Mouse (Mus musculus): ENCODE results near the gene Traf7. TPM values are rescaled to one million over a fixed set of nuclear protein-coding genes. Genes with fewer than 3 reads are reported as not detected.
A peak's percentile ranks its signal among the peaks of the same experiment; 100 is the strongest.

The Traf7 gene
- polyA plus RNA-seq, 1 experiment from 2014 or later, result 42.6 TPM

DNA sequence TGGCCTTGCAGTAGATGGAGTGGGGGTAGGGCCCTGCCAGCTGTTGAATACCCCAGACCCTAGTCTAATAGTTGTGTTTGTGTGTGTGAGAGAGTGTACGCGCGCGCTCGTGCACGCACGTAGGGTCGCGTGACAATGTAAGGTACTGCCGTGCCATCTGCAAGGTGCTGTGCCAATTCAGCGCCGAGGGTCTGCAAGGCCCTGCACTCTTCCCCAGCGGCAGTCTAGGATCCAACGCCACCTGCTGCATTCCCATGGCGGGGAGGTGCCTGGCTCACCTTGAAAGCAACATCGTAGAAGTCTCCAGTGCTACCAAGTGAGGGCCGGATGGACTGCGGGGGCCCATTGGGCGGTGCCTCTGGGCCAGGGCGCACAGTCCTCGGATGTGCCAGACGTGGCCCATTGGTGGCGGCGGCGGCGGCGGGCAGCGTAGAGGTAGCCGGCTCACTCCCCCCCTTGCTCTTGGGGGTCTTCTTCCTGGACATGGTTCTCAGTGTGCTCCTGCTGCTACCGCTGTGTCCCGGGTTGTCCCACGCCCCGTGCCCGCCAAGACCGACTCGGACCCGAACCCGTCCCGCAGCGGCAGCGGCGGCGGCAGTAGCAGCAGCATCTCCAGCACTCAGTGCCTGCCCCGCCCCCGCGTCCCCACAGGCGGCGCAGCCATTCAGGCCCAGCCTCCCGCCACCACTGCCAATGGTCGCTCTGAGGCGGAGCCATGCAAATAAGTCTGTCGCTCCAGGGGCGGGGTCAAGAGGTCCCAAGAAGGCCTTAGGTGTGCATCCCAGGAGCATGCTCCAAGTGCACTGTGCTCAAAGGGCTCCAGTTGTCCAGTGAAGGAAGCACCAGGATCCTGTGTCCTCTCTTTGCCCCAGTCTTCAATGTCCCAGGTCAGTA is 5.6 kb upstream of the Traf7 start:
- WGBS, result 12% methylated on average over 51 of the region's 53 CpGs
- TF ChIP-seq EP300 (optimal IDR thresholded peaks at IDR 0.05) (no peak), CTCF (IDR thresholded peaks at IDR 0.05; ENCODE audit: low read depth) (peak; percentile 52)

DNA sequence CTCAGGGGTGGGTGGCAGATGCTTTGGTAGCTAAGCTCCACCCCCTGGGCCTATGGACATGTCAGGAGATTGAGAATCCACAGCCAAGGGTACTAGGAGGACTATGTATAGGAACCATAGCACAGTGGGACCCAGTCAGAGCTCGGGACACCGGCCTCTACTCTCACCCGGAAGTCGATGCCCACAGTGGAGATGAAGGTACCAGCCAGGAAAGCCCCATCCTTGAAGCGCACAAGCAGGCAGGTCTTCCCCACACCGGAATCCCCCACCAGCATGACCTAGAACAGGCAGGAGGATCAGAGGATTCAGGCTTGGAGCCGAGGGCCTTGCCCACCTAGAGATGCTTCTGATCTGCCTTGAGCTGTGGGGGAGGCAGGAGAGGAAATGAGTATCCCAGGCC is 4.3 kb upstream of the Traf7 start:
- no peak overlapping the region for H3K4me2 ChIP-seq (replicated peaks; ENCODE audit: low read depth)

More for the DNA sequence above, 5.6 kb upstream of the Traf7 start:
- Histone ChIP-seq H3K4me3 (ENCODE audit: low read depth, low read length) (peak overlapping the region; percentile 33), H3K36me3 (ENCODE audit: control insufficient read depth, insufficient read depth, low read length) (peaks cover 3% of the 10 kb centered on the region; the same call in 1 of the 2 replicates), H3K9ac (ENCODE audit: low read length) (peak overlapping the region; percentile 50), H3K27me3 (ENCODE audit: control insufficient read depth, insufficient read depth, low read length) (no peaks in the 10 kb centered on the region), H3K9me3 (ENCODE audit: control insufficient read depth, low read length) (no peaks in the 10 kb centered on the region), H3K4me2 (replicated peaks; ENCODE audit: low read depth) (peak overlapping the region; percentile 68), H3K27ac (replicated peaks) (no peak overlapping the region), H3K4me1 (replicated peaks; ENCODE audit: control insufficient read depth, insufficient read depth) (peaks cover 10% of the 10 kb centered on the region)
- DNase-seq (ENCODE audit: low spot score), result peak; percentile 91
- peak; percentile 81 for ATAC-seq (ENCODE audit: low FRiP score, low TSS enrichment)

GRCm38 (mm10) chr17:24531064-24531463 is 3.3 kb upstream of the Traf7 start:
- Histone ChIP-seq H3K4me1 (replicated peaks; ENCODE audit: control insufficient read depth, insufficient read depth) (peaks cover 10% of the 10 kb centered on the region), H3K27me3 (ENCODE audit: control insufficient read depth, insufficient read depth, low read length) (no peaks in the 10 kb centered on the region), H3K27ac (replicated peaks) (no peak overlapping the region), H3K36me3 (ENCODE audit: control insufficient read depth, insufficient read depth, low read length) (peaks cover 3% of the 10 kb centered on the region; the same call in 1 of the 2 replicates), H3K9me3 (ENCODE audit: control insufficient read depth, low read length) (no peaks in the 10 kb centered on the region), H3K9ac (ENCODE audit: low read length) (no peak overlapping the region), H3K4me2 (replicated peaks; ENCODE audit: low read depth) (no peak overlapping the region), H3K4me3 (ENCODE audit: low read depth, low read length) (no peak overlapping the region)
- DNase-seq (ENCODE audit: low spot score), result no peak
- no peak for ATAC-seq (ENCODE audit: low FRiP score, low TSS enrichment)
- TF ChIP-seq EP300 (optimal IDR thresholded peaks at IDR 0.05) (no peak), CTCF (IDR thresholded peaks at IDR 0.05; ENCODE audit: low read depth) (no peak)
- 69% methylated on average over 3 of the region's 3 CpGs for WGBS

More for the DNA sequence above, 4.3 kb upstream of the Traf7 start:
- no peak for TF ChIP-seq CTCF (IDR thresholded peaks at IDR 0.05; ENCODE audit: low read depth)
- TF ChIP-seq EP300 (optimal IDR thresholded peaks at IDR 0.05), result no peak
- peaks cover 10% of the 10 kb centered on the region for H3K4me1 ChIP-seq (replicated peaks; ENCODE audit: control insufficient read depth, insufficient read depth)
- 82% methylated on average over 7 of the region's 7 CpGs for WGBS
- no peak overlapping the region for H3K4me3 ChIP-seq (ENCODE audit: low read depth, low read length)
- ATAC-seq (ENCODE audit: low FRiP score, low TSS enrichment) (no peak), DNase-seq (ENCODE audit: low spot score) (no peak)
- no peaks in the 10 kb centered on the region for H3K27me3 ChIP-seq (ENCODE audit: control insufficient read depth, insufficient read depth, low read length)
- H3K27ac ChIP-seq (replicated peaks), result no peak overlapping the region
- H3K9ac ChIP-seq (ENCODE audit: low read length), result no peak overlapping the region
- peaks cover 3% of the 10 kb centered on the region; the same call in 1 of the 2 replicates for H3K36me3 ChIP-seq (ENCODE audit: control insufficient read depth, insufficient read depth, low read length)
- H3K9me3 ChIP-seq (ENCODE audit: control insufficient read depth, low read length), result no peaks in the 10 kb centered on the region

- ATAC-seq (ENCODE audit: low FRiP score, low TSS enrichment) (no peak), DNase-seq (ENCODE audit: low spot score) (no peak)
- Histone ChIP-seq H3K27ac (replicated peaks) (no peak overlapping the region), H3K4me1 (replicated peaks; ENCODE audit: control insufficient read depth, insufficient read depth) (peaks cover 12% of the 10 kb centered on the region), H3K4me2 (replicated peaks; ENCODE audit: low read depth) (peak overlapping the region; percentile 62), H3K4me3 (ENCODE audit: low read depth, low read length) (no peak overlapping the region), H3K27me3 (ENCODE audit: control insufficient read depth, insufficient read depth, low read length) (no peaks in the 10 kb centered on the region), H3K9ac (ENCODE audit: low read length) (peak overlapping the region; percentile 64; the same call in 1 of the 2 replicates), H3K36me3 (ENCODE audit: control insufficient read depth, insufficient read depth, low read length) (peaks cover 3% of the 10 kb centered on the region; the same call in 1 of the 2 replicates), H3K9me3 (ENCODE audit: control insufficient read depth, low read length) (no peaks in the 10 kb centered on the region)
- WGBS, result 41% methylated on average over 8 of the region's 8 CpGs
- TF ChIP-seq CTCF (IDR thresholded peaks at IDR 0.05; ENCODE audit: low read depth) (peak; percentile 67), EP300 (optimal IDR thresholded peaks at IDR 0.05) (no peak)
Observed at GRCm38 (mm10) chr17:24530361-24531050, 2.8 kb upstream of the Traf7 start.

DNA sequence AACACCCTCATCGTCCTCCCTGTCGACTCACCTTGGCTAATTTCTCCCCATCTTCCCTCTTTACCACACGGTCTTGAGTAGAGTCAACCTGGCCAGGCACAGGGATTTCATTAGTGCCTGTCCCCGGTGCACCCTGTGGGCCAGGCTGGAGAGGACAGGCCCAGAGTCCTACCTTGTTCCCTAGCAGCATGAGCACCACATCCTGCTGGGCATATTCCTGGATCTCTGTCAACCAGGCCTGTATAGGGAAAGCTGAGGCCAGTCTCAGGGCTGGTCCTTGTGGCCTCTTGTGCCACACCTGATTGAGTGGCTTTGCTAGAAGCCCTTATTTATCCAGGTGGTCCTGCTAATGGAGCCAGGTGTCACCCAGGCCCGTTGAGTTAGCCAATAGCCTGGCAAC is 2.1 kb upstream of the Traf7 start:
- WGBS, result 30% methylated on average over 5 of the region's 5 CpGs
- Histone ChIP-seq H3K9me3 (ENCODE audit: control insufficient read depth, low read length) (no peaks in the 10 kb centered on the region), H3K9ac (ENCODE audit: low read length) (peak overlapping the region; percentile 64), H3K27me3 (ENCODE audit: control insufficient read depth, insufficient read depth, low read length) (no peaks in the 10 kb centered on the region), H3K4me1 (replicated peaks; ENCODE audit: control insufficient read depth, insufficient read depth) (peaks cover 13% of the 10 kb centered on the region), H3K4me2 (replicated peaks; ENCODE audit: low read depth) (peak overlapping the region; percentile 62), H3K36me3 (ENCODE audit: control insufficient read depth, insufficient read depth, low read length) (peaks cover 3% of the 10 kb centered on the region; the same call in 1 of the 2 replicates), H3K4me3 (ENCODE audit: low read depth, low read length) (peak overlapping the region; percentile 42; the same call in 1 of the 2 replicates), H3K27ac (replicated peaks) (peak overlapping the region; percentile 18; the same call in 1 of the 2 replicates)
- ATAC-seq (ENCODE audit: low FRiP score, low TSS enrichment), result no peak
- no peak for TF ChIP-seq CTCF (IDR thresholded peaks at IDR 0.05; ENCODE audit: low read depth)
- TF ChIP-seq EP300 (optimal IDR thresholded peaks at IDR 0.05), result no peak
- DNase-seq (ENCODE audit: low spot score), result no peak

All from stomach, postnatal 0 days (tissue).